Mouse (Mus musculus) 416B (cell line): Measurements from ENCODE around the gene Map3k20.

Experiments
- DNase-seq: peaks from one replicate; pipeline ENCODE4 v3.0.0; 2011; ENCODE audit warnings: low read depth

The Map3k20 gene

DNA sequence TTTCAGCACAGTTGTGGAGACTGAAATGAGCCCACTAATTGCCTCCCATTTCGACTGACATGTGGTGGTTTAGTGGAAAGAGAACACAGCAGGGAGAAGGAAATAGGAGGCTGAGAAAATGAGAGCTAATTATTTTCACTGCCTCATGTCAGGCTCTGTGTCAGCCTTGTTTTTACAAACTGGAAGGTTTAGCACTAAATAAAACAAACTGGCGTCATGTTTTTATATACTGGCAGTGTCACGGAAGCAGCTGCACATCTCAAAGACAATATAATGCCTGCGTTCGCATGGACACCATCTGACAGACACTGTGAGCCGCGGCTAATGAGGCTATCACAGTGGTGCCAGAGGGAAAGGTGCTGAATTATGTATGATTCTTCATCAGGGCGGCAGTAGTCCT, 141.3 kb downstream of the Map3k20 start:
- no peak for DNase-seq

DNA sequence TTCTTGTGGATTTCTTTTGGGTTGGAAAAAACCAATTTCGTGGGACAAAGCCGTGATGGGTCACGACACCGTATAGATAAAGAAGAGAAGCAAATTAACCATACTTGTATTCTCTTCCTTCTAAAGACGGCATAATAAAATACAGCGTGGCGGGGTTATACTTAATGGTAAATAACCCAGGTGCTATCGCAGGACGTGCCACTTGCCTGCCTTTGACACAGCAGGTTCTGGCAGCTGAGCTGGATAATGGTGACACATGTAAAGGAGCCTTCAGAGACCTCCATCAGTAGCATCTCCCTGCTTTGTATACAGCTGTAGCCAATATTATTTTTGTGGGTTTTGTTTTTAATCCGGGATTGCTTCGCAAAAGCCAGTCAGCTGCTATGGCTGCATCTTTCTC, 141.9 kb downstream of the Map3k20 start:
- DNase-seq: no peak

- no peak for DNase-seq
These were observed 153.6 kb downstream of the Map3k20 start for GRCm38 (mm10) chr2:72438941-72439533.

- no peak for DNase-seq
These were observed 155.6 kb downstream of the Map3k20 start for GRCm38 (mm10) chr2:72441010-72441409.

DNA sequence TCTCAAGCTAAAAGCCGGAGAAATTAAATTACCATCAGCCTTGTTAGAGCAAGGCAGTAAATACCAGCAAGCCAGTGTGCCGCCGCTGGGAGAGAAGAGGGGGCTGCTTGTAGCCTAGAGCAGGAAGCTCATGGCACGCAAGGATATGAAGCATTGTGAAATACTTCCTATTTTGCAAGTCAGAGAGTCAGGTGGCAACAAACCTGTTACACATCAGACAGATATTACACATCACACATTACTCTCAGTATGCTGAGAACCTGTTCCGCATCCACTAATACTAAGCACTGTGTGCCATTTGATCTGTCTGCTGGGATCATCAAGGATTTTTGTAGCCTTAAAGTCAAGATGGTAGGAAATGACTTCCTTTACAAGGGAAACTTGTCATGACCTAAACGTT, 157.4 kb downstream of the Map3k20 start:
- peak; percentile 77 for DNase-seq

DNA sequence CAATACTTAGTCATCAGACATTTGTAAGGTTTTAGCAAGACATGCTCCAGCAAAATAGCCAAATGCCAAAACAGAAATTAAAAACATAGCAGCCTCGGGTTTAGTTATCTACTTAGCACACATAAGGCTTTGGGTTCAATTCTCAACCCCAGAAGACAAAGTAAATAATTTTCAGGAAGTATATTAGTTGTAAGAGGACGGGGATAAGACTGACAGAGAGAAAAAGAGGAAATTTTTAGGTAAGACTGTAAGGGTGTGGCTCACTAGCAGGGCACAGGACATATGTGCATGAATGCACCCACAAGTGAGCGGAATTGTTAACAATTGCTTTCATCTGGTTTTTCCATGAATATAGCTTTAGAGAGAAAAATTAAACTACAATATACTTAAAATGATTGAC, 158.5 kb downstream of the Map3k20 start:
- peak; percentile 11 for DNase-seq

- DNase-seq: peak; percentile 34
These were observed 160.7 kb downstream of the Map3k20 start for GRCm38 (mm10) chr2:72446106-72446505.

- peak; percentile 37 for DNase-seq
These were observed 161.2 kb downstream of the Map3k20 start for GRCm38 (mm10) chr2:72446615-72447014.

DNA sequence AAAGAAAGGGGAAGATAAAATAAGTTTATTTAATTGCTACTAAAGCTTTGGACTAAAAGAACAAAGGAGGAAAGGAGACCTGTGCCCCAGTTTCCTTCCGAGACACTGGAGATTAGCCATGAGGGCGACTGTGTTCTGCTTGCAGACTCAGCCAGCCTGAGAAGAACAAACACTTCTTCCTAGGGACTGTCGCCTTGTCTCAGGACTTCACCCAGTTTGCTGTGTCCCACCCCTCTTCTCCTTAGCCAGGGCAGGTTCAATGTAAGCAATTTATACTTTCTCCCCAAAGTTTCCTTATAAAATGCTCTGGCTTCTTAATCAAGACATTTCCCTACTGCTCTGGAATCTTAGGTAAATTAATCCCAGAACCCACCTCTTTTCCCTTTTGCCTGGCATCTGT, 168.1 kb downstream of the Map3k20 start:
- DNase-seq: no peak

GRCm38 (mm10) chr2:72456189-72456588, 170.8 kb downstream of the Map3k20 start:
- no peak for DNase-seq

DNA sequence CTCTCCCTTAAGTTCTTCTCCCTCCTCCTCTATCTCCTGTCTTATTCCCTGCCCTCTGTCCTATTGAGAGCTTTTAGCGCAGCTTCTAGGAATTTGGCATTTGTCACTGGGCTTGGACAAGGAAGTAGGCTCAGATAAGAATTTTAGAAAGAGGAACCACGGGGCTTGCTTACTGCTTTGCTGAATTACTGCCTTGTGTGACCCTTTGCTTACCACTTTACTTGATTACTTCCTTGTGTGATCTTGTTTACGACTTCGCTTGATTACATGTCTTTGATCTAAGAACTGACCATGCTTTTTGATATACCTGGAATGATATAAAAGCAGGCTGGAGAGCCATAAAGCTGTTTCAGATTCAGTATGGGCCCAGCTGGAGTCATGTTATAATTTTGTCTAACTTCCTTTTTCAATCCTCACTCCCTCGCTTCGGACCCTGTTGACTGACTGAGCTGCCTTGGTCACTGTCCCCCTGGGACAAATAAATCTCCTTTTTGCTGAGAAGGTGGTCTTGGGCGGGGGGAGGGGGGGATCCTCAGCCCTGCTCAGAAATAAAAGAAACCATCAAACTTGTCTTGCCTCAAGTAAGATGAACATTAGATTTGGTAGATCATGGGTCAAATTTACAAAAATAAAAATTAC, 179.1 kb downstream of the Map3k20 start:
- no peak for DNase-seq

GRCm38 (mm10) chr2:72467604-72468003, 182.2 kb downstream of the Map3k20 start:
- no peak for DNase-seq

- peak; percentile 80 for DNase-seq
These were observed 186.1 kb downstream of the Map3k20 start for GRCm38 (mm10) chr2:72471415-72472070.

GRCm38 (mm10) chr2:72474531-72475287, 189.3 kb downstream of the Map3k20 start:
- DNase-seq: peak; percentile 51

- no peak for DNase-seq
These were observed 190.0 kb downstream of the Map3k20 start for GRCm38 (mm10) chr2:72475423-72475796.

DNA sequence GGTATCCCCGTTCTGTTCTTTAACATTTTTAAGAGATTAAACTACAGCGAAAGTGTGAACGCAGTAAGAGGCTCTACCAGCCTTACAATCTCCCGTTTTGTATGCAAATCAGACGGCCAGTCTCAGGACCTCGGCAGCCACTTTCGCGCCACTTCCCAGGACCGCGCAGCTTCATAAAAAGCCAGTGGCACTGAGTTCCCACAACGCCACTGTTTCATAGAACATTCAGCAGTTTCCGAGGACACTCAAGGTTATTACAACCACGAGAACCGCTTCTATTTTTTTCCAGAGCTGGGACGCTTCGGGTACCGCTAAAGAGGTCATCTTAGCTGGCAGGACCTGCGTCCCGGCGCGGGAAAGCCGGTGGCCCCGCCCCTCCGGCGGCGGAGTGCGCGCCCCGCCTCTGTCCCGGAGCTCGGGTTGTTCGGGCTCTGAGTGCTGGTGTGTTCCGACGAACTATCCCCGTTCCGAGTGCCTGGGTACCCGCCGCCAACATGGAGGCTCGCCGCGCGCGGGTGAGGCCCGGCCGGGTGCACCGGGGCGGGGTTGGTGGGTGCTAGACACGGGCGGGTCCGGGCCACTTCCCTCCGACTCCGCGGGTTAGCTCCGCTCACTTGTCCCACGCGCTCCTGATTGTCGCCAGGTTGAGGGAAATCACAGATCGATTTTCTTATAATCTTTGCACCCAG, 190.5 kb downstream of the Map3k20 start, which contains the start of gene Cdca7:
Cdca7 (plus strand) TSS at position 363 of the 689 bp plus-strand sequence.
- DNase-seq: peak; percentile 91

DNA sequence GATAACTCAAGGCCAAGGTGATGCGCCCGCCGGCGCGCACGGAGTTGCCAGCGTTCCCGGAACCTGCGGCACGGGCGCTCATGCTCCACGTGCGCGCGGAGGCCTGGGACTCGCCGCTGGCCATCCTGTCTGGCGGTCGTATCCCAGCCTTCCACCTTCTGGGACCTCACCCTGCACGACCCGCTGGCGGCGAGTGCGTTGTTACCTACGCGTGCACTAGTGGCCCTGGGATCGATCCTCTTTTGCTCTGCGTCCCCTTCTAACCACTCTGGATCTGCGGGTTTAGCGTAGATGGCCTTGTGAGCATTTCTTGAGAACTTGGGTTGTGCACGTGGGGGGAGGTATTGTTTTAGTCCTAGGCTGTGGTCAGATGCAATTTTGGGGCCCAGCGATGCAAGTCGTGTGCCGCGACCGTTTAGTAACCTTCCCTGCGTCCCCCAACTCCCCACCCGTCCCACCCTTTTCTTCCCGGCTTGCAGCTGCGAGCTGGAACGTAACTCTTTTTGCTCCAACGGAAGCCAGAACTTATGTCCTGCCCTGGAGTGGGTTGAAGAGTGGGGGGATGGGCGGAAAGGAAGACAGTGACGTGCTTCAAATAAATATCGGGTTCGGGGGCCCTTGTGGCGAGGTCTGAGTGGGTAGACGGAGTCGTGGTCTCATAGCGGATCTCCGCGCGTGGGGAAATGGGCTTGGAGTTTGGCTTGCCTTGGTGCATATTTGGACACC, 191.2 kb downstream of the Map3k20 start:
- DNase-seq: peak; percentile 74

DNA sequence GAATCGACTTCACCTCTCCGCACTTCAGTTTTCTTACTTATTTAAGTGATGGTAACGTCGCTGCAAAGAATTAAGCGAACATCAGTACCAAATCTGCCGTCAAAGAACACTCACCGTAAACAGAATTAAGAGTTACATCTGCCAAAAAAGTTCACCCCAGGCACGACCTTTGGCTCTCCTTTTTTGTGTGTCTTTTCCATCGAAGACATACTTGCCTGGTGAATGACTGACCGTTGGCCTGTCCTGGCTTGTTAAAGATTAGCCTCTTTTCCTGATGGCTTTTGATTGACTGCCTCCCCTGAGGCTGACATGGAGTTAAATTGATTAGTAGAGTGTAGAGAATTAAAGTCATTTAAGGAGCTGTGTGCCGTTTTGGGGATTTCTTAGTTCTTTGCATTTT, 191.8 kb downstream of the Map3k20 start:
- DNase-seq: no peak

- no peak for DNase-seq
These were observed 192.7 kb downstream of the Map3k20 start for GRCm38 (mm10) chr2:72478176-72478575.

DNA sequence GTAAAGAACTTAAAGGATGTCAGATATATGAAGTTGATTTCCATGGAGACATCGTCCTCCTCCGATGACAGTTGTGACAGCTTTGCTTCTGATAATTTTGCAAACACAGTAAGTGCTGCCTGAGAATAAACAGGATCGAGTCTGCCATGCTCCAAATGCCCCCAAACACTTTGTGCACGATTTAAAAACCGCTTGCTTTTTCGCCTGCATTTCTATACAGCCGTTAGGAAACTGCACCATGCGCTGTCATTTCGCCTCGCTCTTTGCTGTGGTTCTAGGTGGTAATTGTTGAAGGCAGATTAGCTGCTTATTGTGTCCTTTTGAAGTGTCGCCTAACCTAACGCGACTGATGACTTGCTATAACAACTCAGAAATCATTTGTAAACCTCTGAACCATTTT, 193.5 kb downstream of the Map3k20 start:
- DNase-seq: no peak

GRCm38 (mm10) chr2:72479818-72480217, 194.4 kb downstream of the Map3k20 start:
- no peak for DNase-seq
